Mouse (Mus musculus): ENCODE measurements at regions not wholly inside any gene's neighbourhood (a gene's known extent, or its start where the extent isn't known, plus 50 kb on each side); places are given as distances from the start of the nearest gene placed in this dataset.

DNA sequence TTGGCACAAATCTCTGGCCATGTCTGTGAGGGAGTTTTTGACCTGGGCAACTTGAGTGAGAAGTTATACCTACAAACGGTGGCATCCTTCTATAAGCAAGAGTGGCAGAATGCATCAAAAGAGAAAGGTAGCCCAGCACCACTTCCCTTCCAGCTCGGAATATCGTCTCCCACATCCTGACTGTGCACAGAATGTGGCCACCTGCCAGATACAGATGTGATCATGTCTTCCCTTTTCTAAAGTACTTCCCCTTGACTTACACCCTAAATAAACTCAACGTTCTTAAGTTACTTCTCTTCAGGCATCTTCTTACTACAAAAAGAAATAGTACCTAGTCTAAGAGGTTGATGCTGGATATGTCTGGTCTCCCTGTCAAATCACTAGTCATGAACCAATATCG is 175.2 kb upstream of the 2610001J05Rik start:
- DNase-seq (ENCODE audit: extremely low spot score, low spot score) = no peak

- no peak for DNase-seq (ENCODE audit: extremely low spot score, low spot score)
Measured at GRCm38 (mm10) chr6:14044654-14045053, 173.3 kb upstream of the 2610001J05Rik start.

DNA sequence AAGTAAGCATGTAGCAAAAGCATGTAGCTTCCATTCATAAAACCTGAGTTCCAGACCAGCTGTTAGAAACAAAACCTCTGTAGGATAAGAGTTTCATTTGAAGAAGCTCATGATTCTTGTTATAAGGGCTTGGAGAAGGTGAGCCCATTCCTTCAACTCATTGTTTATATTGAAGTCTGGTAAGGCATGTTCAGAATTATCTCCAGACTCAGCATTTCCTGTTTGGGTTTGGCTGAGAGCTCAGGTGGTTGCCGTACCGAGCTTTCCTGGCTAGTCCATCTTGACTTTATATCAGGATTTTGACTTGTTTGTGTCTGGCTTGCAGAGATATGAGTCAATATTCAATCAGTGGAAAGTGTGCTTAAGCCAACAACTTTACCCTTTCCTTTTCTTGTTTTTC is 154.6 kb upstream of the 2610001J05Rik start:
- DNase-seq (ENCODE audit: extremely low spot score, low spot score) = no peak

GRCm38 (mm10) chr6:14018928-14019327 is 147.6 kb upstream of the 2610001J05Rik start:
- DNase-seq (ENCODE audit: extremely low spot score, low spot score) = no peak

- no peak for DNase-seq (ENCODE audit: extremely low spot score, low spot score)
Measured at GRCm38 (mm10) chr6:13982606-13983389, 111.5 kb upstream of the 2610001J05Rik start.

DNA sequence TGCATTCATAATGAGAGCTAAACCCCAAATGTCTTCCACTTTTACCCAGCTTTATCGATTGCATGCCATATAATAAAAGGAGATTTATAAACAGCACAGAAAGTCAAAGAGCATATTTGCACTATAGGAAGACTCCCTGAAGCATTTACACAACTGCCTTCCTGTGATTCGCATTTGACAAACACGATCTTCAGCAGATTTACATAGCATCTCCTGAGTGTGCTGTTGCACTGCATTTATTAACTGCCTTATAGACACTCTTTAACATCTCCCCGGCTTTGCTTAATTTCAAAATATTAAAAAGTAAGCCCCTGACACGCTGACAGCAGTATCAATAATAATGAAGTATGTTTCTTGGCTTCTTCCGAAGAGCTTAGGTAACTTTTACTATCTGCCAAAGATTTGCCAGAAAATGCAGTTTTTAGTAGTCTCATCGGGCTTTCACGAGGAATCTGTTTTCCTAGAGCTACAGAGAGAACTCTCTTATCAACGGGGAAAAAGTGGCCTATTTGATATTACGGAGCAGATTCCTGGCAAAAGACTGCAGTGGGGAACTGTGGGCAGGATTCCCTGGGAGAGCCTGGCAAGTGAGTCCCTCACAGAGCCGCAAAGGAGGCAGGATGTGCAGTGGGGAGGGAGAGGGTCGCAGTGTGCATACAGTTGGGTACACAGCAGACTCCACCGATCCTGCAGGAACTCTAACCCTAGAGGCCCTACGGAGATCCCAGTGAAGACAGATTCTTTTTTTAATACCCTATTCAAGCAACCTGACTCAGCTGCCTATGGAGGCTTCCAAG is 103.6 kb upstream of the 2610001J05Rik start:
- DNase-seq (ENCODE audit: extremely low spot score, low spot score) = no peak

DNA sequence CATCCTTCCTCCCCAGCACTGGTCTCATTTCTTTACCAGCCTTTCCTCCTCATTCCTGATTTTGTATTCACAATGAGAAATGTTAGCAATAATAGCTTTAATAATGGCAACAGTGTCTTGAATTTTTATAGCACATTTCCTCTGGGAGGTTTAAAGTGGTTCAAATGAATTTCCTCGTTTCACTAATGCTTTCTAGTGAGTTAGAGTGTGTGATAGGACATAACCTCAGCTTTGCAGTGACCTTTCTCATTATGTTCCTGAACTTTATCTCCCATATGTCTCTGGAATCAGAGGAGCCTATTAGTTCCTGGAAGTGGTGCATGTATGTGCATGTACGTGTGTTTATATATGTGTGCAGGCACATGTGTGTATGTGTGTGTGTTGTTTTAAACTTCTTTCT is 93.2 kb upstream of the 2610001J05Rik start:
- no peak for DNase-seq (ENCODE audit: extremely low spot score, low spot score)

DNA sequence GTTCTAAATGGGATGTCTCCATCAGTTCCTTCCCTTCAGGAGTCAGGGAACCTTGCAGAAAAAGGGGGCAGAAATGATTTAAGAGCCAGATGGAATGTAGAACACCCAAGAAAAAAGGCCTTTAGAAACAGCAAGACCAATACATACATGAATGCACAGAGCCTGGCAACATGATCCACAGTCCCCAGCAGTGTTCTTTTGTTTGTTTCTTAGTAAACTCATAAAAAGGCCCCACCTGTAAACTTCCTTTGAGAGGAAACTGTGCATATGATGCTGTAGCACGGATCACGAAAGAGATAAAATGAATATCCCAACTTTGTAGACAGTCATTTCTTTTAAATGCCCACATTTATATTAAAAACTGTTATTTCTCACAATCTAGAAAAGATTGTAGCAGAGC is 92.7 kb upstream of the 2610001J05Rik start:
- DNase-seq (ENCODE audit: extremely low spot score, low spot score) = no peak

DNA sequence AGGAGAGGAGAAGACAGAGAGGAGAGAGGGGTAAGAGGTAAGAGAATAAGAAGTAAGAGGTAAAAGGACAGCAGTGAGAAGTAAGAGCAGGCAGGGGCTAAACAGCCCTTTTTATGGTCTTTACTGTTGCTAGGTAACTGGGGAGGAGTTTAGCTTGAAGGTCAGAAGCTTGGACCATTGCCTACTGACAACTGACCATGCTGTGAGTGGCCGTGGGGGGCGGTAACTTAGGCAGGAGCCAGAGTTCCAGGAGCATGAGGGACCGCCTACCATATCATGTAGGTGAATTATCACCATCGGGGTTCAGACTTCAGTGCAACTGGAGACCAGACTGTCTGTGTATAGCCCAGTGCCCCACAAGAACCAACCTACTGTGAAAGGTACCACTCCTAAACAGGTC is 78.3 kb upstream of the 2610001J05Rik start:
- no peak for DNase-seq (ENCODE audit: extremely low spot score, low spot score)

DNA sequence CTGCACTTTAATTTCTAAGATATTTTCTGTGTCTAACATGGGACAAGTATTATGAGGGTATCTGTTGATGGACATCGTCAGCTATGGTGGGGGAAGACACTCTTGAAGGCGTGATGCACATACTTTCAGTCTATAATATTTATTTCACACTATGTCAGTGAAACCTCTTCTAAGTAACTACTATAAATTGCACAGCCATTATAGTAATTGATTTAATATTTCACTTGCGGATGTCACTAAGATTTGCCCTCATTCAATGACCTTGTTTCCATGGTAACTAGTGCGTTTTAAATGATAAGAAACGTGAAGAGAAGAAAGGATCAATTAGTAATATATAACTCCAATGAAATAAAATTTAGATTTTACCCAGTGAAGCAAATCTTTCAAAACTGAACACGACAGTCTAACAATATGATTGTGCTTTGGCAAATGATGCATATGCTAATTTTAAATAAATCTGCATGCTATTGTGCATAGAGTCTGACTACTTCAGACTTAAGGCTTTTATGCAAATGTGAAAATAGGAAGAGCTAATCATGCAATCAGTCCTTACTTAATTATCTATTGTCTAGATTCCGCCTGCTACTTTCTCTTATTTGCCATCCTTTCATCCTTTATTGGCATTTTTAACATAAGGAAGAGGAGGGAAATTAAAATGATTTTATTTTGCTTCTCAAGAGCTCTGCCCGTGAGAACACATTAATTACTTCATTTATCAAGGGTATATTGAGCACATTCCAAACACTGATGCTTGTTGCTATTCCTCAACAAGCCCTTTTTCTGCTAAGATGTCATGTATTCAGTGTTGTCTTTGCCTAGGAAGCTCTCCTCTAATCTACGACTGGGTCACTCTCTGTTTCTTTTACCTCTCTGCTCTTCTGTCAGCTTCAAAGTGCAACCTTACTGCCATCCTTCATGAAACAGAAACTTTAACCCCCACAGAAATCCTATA is 49.8 kb upstream of the 2610001J05Rik start:
- DNase-seq (ENCODE audit: extremely low spot score, low spot score) = no peak
